Mouse (Mus musculus) ES-Bruce4 (cell line): ENCODE measurements at regions not wholly inside any gene's neighbourhood (a gene's known extent, or its start where the extent isn't known, plus 50 kb on each side); places are given as distances from the start of the nearest gene placed in this dataset.

Experiments
- H3K27ac ChIP-seq: 2 replicates; pipeline ENCODE4 v1.5.1; 2012; ENCODE audit warnings: low read length, inconsistent platforms; ENCODE audit not compliant: insufficient read depth
- H3K27me3 ChIP-seq: 2 replicates; pipeline ENCODE4 v1.6.1; 2012; ENCODE audit warnings: mild to moderate bottlenecking, low read length, inconsistent platforms; ENCODE audit not compliant: control insufficient read depth, poor library complexity, insufficient read depth, severe bottlenecking
- H3K36me3 ChIP-seq: 2 replicates; pipeline ENCODE4 v1.6.1; 2012; ENCODE audit warnings: inconsistent platforms, mild to moderate bottlenecking, low read length, moderate library complexity; ENCODE audit not compliant: control insufficient read depth, poor library complexity, insufficient read depth, severe bottlenecking
- H3K4me1 ChIP-seq: one replicate; pipeline ENCODE4 v1.8.1; 2011; ENCODE audit warnings: low read length; ENCODE audit not compliant: control insufficient read depth, insufficient read depth
- H3K4me3 ChIP-seq: 2 replicates; pipeline ENCODE4 v1.5.1; 2011; ENCODE audit warnings: low read depth, mild to moderate bottlenecking, low read length
- H3K9ac ChIP-seq: 2 replicates; pipeline ENCODE4 v1.6.1; 2012; ENCODE audit warnings: low read depth, mild to moderate bottlenecking, inconsistent platforms; ENCODE audit not compliant: poor library complexity, severe bottlenecking
- H3K9me3 ChIP-seq: replicated peaks from 2 replicates; pipeline ENCODE4 v1.6.1; 2012; ENCODE audit warnings: mild to moderate bottlenecking, low read length, inconsistent platforms; ENCODE audit not compliant: control insufficient read depth, poor library complexity, insufficient read depth, severe bottlenecking
- CTCF ChIP-seq: IDR thresholded peaks from one replicate; pipeline ENCODE4 v1.8.1; 2011; ENCODE audit warnings: low read depth, low read length
- EP300 ChIP-seq: IDR thresholded peaks from 2 replicates; pipeline ENCODE4 v1.6.1; 2011; ENCODE audit warnings: low read depth, low read length; ENCODE audit not compliant: insufficient read depth
- POLR2A ChIP-seq: IDR thresholded peaks from one replicate; pipeline ENCODE4 v1.8.1; 2011; ENCODE audit warnings: low read length; ENCODE audit not compliant: insufficient read depth

GRCm38 (mm10) chr11:64924989-64925388 is 53.8 kb upstream of the Elac2 start:
- Histone ChIP-seq H3K9me3 (no peaks in the 10 kb centered on the region), H3K9ac (no peak overlapping the region), H3K4me1 (no peaks in the 10 kb centered on the region), H3K27me3 (no peaks in the 10 kb centered on the region; the same call in 1 of the 2 replicates), H3K4me3 (no peak overlapping the region), H3K36me3 (no peaks in the 10 kb centered on the region), H3K27ac (no peak overlapping the region)
- no peak for TF ChIP-seq POLR2A
- TF ChIP-seq CTCF, result no peak
- TF ChIP-seq EP300, result no peak

- Histone ChIP-seq H3K4me1 (no peaks in the 10 kb centered on the region), H3K4me3 (no peak overlapping the region), H3K27ac (no peak overlapping the region), H3K9ac (no peak overlapping the region), H3K9me3 (no peaks in the 10 kb centered on the region), H3K27me3 (no peaks in the 10 kb centered on the region; the same call in 1 of the 2 replicates), H3K36me3 (no peaks in the 10 kb centered on the region)
- no peak for TF ChIP-seq EP300
- TF ChIP-seq CTCF, result no peak
- no peak for TF ChIP-seq POLR2A
These were observed 52.9 kb upstream of the Elac2 start for GRCm38 (mm10) chr11:64925970-64926369.
